Mouse (Mus musculus) limb, embryonic 15.5 days (tissue): ENCODE measurements at regions not wholly inside any gene's neighbourhood (a gene's known extent, or its start where the extent isn't known, plus 50 kb on each side); places are given as distances from the start of the nearest gene placed in this dataset.

Experiments used
- ATAC-seq: fragments of 200-750 bp; cut with Nextera tagmentation; 2 replicates; pipeline ENCODE4 v1.8.0; 2017; ENCODE audit warnings: low read depth, moderate TSS enrichment; ENCODE audit not compliant: insufficient number of reproducible peaks, low FRiP score, low TSS enrichment
- H3K27ac ChIP-seq: fragments of 300-500 bp; sonication (generic); 2 replicates; pipeline ENCODE4 v1.5.1; 2015; ENCODE audit warnings: moderate library complexity, mild to moderate bottlenecking, inconsistent platforms
- H3K27me3 ChIP-seq: fragments of 300-500 bp; sonication (generic); 2 replicates; pipeline ENCODE4 v1.6.1; 2015; ENCODE audit warnings: inconsistent platforms
- H3K36me3 ChIP-seq: fragments of 300-500 bp; sonication (generic); 2 replicates; pipeline ENCODE4 v1.6.1; 2015; ENCODE audit warnings: inconsistent platforms
- H3K4me1 ChIP-seq: fragments of 300-500 bp; sonication (generic); 2 replicates; pipeline ENCODE4 v1.6.1; 2015; ENCODE audit warnings: inconsistent platforms
- H3K4me2 ChIP-seq: fragments of 300-500 bp; sonication (generic); 2 replicates; pipeline ENCODE4 v1.6.1; 2015; ENCODE audit warnings: mild to moderate bottlenecking, inconsistent platforms
- H3K4me3 ChIP-seq: fragments of 300-500 bp; sonication (generic); 2 replicates; pipeline ENCODE4 v1.5.1; 2015; ENCODE audit warnings: mild to moderate bottlenecking, inconsistent platforms
- H3K9ac ChIP-seq: fragments of 300-500 bp; sonication (generic); 2 replicates; pipeline ENCODE4 v1.6.1; 2015; ENCODE audit warnings: inconsistent platforms
- H3K9me3 ChIP-seq: fragments of 300-500 bp; sonication (generic); 2 replicates; pipeline ENCODE4 v1.6.1; 2016; ENCODE audit warnings: inconsistent platforms
- WGBS: fragments of 180-500 bp; shearing (Covaris S2); methylation state at CpG from one replicate; pipeline ENCODE4 v1.1.7; 2015; 5-methylcytosine and 5-hydroxymethylcytosine counted together

- no peaks in the 10 kb centered on the region for H3K36me3 ChIP-seq
- peaks cover 11% of the 10 kb centered on the region for H3K4me1 ChIP-seq
- no peak overlapping the region for H3K4me3 ChIP-seq
- no peak overlapping the region for H3K9ac ChIP-seq
- no peak overlapping the region for H3K27ac ChIP-seq
- no peaks in the 10 kb centered on the region for H3K9me3 ChIP-seq
- no peak overlapping the region for H3K4me2 ChIP-seq
- no peak for ATAC-seq
- H3K27me3 ChIP-seq = no peaks in the 10 kb centered on the region
- 68% methylated on average over 8 of the region's 8 CpGs for WGBS
Measured at GRCm38 (mm10) chr13:51962191-51962611, 115.7 kb downstream of the Gadd45g start.

DNA sequence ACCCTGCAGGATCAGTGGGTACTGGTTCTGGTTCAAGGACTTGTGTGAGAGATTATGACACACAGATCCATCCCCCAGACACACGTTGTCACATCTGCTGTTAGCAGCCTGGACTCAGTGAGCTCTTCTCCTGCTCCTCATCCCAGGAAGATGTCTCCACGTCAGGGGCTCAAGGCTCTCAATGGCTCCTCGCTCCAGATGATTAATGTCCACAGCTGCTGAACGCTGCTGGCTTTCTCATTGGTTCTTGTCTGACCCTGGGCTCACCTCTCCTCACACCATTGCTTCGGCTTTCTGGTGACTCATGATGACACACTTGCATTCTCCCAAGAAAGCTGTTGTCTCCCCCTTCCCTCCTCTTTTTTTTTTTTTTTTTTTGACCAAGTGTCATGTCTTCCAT is 116.2 kb downstream of the Gadd45g start:
- 58% methylated on average over 5 of the region's 5 CpGs for WGBS
- ATAC-seq = no peak
- Histone ChIP-seq H3K4me3 (no peak overlapping the region), H3K4me1 (peaks cover 11% of the 10 kb centered on the region), H3K9me3 (no peaks in the 10 kb centered on the region), H3K9ac (no peak overlapping the region), H3K4me2 (no peak overlapping the region), H3K27ac (no peak overlapping the region), H3K36me3 (no peaks in the 10 kb centered on the region), H3K27me3 (no peaks in the 10 kb centered on the region)

GRCm38 (mm10) chr13:51963966-51964365 is 117.5 kb downstream of the Gadd45g start:
- Histone ChIP-seq H3K27ac (peak overlapping the region; percentile 6), H3K36me3 (no peaks in the 10 kb centered on the region), H3K9ac (no peak overlapping the region), H3K4me2 (no peak overlapping the region), H3K4me3 (no peak overlapping the region), H3K27me3 (no peaks in the 10 kb centered on the region), H3K9me3 (no peaks in the 10 kb centered on the region), H3K4me1 (peaks cover 15% of the 10 kb centered on the region)
- WGBS = 61% methylated on average over 6 of the region's 6 CpGs
- ATAC-seq = no peak

DNA sequence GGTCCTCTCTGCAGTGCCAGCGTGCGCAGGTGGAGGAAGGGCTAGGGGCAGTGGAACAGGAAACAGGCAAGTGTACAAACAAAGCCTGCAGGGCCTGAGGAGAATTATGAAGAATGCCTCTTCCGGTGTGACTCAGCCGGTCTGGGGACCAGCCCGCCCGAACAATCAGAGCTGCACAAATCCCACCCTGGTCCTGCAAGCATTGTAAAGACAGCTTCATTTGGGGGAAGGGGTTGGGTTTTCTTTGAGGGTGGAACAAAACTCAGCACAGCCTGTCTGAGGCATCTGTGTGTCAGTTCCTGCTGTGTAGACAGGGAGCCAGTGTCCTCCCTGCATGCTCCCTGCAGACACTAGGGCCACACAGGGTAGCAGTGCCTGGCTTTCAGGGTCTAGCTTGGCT is 117.9 kb downstream of the Gadd45g start:
- 0 out of 2 replicates have a peak, but pooled peaks have one; percentile 9 for ATAC-seq
- peak overlapping the region; percentile 6 for H3K27ac ChIP-seq
- WGBS = 43% methylated on average over 6 of the region's 6 CpGs

GRCm38 (mm10) chr13:51964921-51965320 is 118.4 kb downstream of the Gadd45g start:
- H3K27ac ChIP-seq = no peak overlapping the region; the same call in 1 of the 2 replicates
- WGBS = 51% methylated on average over 2 of the region's 2 CpGs

More for the DNA sequence above, 117.9 kb downstream of the Gadd45g start:
- no peak overlapping the region for H3K4me2 ChIP-seq
- no peak overlapping the region for H3K4me3 ChIP-seq
- H3K4me1 ChIP-seq = peaks cover 15% of the 10 kb centered on the region
- no peaks in the 10 kb centered on the region for H3K36me3 ChIP-seq
- no peaks in the 10 kb centered on the region for H3K9me3 ChIP-seq
- no peaks in the 10 kb centered on the region for H3K27me3 ChIP-seq
- no peak overlapping the region for H3K9ac ChIP-seq

GRCm38 (mm10) chr13:51968103-51968502 is 121.6 kb downstream of the Gadd45g start:
- Histone ChIP-seq H3K36me3 (no peaks in the 10 kb centered on the region), H3K4me1 (peaks cover 34% of the 10 kb centered on the region), H3K9ac (no peak overlapping the region), H3K4me2 (no peak overlapping the region), H3K4me3 (no peak overlapping the region), H3K9me3 (no peaks in the 10 kb centered on the region), H3K27ac (no peak overlapping the region), H3K27me3 (no peaks in the 10 kb centered on the region)
- no peak for ATAC-seq
- WGBS = 87% methylated on average over 6 of the region's 6 CpGs

More at GRCm38 (mm10) chr13:51964921-51965320, 118.4 kb downstream of the Gadd45g start:
- Histone ChIP-seq H3K4me2 (no peak overlapping the region), H3K4me1 (peaks cover 19% of the 10 kb centered on the region), H3K4me3 (no peak overlapping the region), H3K36me3 (no peaks in the 10 kb centered on the region), H3K9me3 (no peaks in the 10 kb centered on the region), H3K27me3 (no peaks in the 10 kb centered on the region), H3K9ac (no peak overlapping the region)
- ATAC-seq = no peak

- no peaks in the 10 kb centered on the region for H3K27me3 ChIP-seq
- H3K4me2 ChIP-seq = no peak overlapping the region
- peaks cover 40% of the 10 kb centered on the region for H3K4me1 ChIP-seq
- no peak overlapping the region for H3K9ac ChIP-seq
- no peaks in the 10 kb centered on the region for H3K9me3 ChIP-seq
- no peaks in the 10 kb centered on the region for H3K36me3 ChIP-seq
- H3K27ac ChIP-seq = no peak overlapping the region
- no peak overlapping the region for H3K4me3 ChIP-seq
- ATAC-seq = no peak
- 59% methylated on average over 9 of the region's 9 CpGs for WGBS
Measured at GRCm38 (mm10) chr13:51968796-51969195, 122.3 kb downstream of the Gadd45g start.

DNA sequence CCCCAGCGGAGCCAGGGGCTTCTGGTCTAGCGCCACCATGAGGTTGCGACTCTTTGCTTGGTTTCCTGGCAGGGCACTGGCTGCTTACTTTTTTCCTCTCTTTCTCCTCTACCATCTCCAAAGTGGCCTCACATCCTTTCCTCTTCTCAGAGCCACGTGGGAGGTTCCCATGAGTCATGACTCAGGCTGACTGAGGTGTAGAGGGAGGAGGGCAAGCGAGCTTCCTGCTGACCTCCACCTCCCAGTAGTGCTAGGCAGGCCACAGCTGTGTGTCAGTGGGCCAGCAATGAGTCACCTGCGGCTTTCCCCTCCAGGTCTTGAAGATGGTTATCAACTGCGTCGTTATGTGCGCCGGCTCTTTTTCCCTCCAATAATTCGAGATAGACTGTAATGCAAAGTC is 123.6 kb downstream of the Gadd45g start:
- Histone ChIP-seq H3K9me3 (no peaks in the 10 kb centered on the region), H3K4me3 (no peak overlapping the region), H3K9ac (no peak overlapping the region), H3K4me1 (peaks cover 43% of the 10 kb centered on the region), H3K27ac (no peak overlapping the region), H3K36me3 (no peaks in the 10 kb centered on the region), H3K27me3 (no peaks in the 10 kb centered on the region), H3K4me2 (no peak overlapping the region)
- WGBS = 72% methylated on average over 11 of the region's 11 CpGs
- ATAC-seq = no peak

GRCm38 (mm10) chr13:51972656-51973310 is 126.3 kb downstream of the Gadd45g start:
- H3K4me2 ChIP-seq = no peak overlapping the region
- no peak overlapping the region for H3K4me3 ChIP-seq
- no peaks in the 10 kb centered on the region for H3K36me3 ChIP-seq
- no peaks in the 10 kb centered on the region for H3K27me3 ChIP-seq
- H3K9me3 ChIP-seq = no peaks in the 10 kb centered on the region
- ATAC-seq = no peak
- no peak overlapping the region for H3K9ac ChIP-seq
- peaks cover 61% of the 10 kb centered on the region for H3K4me1 ChIP-seq
- H3K27ac ChIP-seq = peak overlapping the region; percentile 65
- whole genome bisulfite sequencing = 23% methylated on average over 11 of the region's 12 CpGs

- peak overlapping the region; percentile 82 for H3K27ac ChIP-seq
- ATAC-seq = no peak
- 19% methylated on average over 10 of the region's 10 CpGs for WGBS
Measured at GRCm38 (mm10) chr13:51973461-51973860, 127.0 kb downstream of the Gadd45g start.

DNA sequence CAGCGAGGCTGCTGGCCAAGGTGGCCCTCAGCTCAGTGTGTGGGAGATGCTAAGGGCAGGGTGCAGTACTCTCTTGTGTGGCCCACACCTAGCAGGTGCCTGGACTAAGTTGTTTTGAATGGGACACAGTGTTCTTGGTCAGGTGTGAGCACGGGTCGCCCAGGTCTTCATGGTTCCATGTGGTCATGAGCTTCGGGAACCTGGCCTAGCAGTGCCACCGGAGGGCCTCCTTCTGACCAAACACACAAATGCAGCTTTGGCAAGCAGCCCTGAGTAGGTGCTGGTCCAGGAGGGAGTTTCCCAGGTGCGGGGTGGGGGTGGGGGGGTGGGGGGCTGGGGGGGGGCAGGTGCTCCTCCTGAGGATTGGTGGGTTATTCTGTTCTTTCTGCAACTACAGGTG is 127.6 kb downstream of the Gadd45g start:
- WGBS = 68% methylated on average over 6 of the region's 6 CpGs

More at GRCm38 (mm10) chr13:51973461-51973860, 127.0 kb downstream of the Gadd45g start:
- no peaks in the 10 kb centered on the region for H3K27me3 ChIP-seq
- peaks cover 60% of the 10 kb centered on the region for H3K4me1 ChIP-seq
- H3K36me3 ChIP-seq = no peaks in the 10 kb centered on the region
- no peak overlapping the region for H3K4me3 ChIP-seq
- H3K9me3 ChIP-seq = no peaks in the 10 kb centered on the region
- H3K9ac ChIP-seq = no peak overlapping the region
- no peak overlapping the region for H3K4me2 ChIP-seq

GRCm38 (mm10) chr13:51975330-51975729 is 128.9 kb downstream of the Gadd45g start:
- Histone ChIP-seq H3K4me1 (peaks cover 55% of the 10 kb centered on the region), H3K27me3 (no peaks in the 10 kb centered on the region), H3K36me3 (no peaks in the 10 kb centered on the region), H3K4me2 (peak overlapping the region; percentile 22; the same call in 1 of the 2 replicates), H3K9me3 (no peaks in the 10 kb centered on the region), H3K4me3 (no peak overlapping the region), H3K9ac (no peak overlapping the region), H3K27ac (peak overlapping the region; percentile 82)
- ATAC-seq = peak; percentile 20; the same call in 1 of the 2 replicates
- 24% methylated on average over 10 of the region's 10 CpGs for WGBS

More for the DNA sequence above, 127.6 kb downstream of the Gadd45g start:
- Histone ChIP-seq H3K9me3 (no peaks in the 10 kb centered on the region), H3K9ac (no peak overlapping the region), H3K27me3 (no peaks in the 10 kb centered on the region), H3K4me1 (peaks cover 57% of the 10 kb centered on the region), H3K4me2 (no peak overlapping the region), H3K27ac (peak overlapping the region; percentile 82), H3K4me3 (no peak overlapping the region), H3K36me3 (no peaks in the 10 kb centered on the region)
- no peak for ATAC-seq
